Mouse (Mus musculus) liver, postnatal 0 days (tissue): ENCODE results near the gene Nup160.

Experiments used
- CTCF ChIP-seq: sonication (generic); IDR thresholded peaks from 2 replicates; pipeline ENCODE4 v1.5.1; 2016; ENCODE audit warnings: antibody characterized with exemption, low read depth
- EP300 ChIP-seq: IDR thresholded peaks from 2 replicates; pipeline ENCODE4 v1.6.1; 2016; ENCODE audit warnings: antibody characterized with exemption, low read depth, mild to moderate bottlenecking

- TF ChIP-seq CTCF (no peak), EP300 (no peak)
Observed at GRCm38 (mm10) chr2:90641007-90641709, 35.9 kb upstream of the Nup160 start.
